Mouse (Mus musculus) small intestine, adult 2 months (tissue): ENCODE data around the gene Lrp11. TPM values are rescaled to one million over a fixed set of nuclear protein-coding genes. Genes with fewer than 3 reads are reported as not detected.
A peak's percentile ranks its signal among the peaks of the same experiment; 100 is the strongest.

Experiments
- H3K27ac ChIP-seq: fragments of 200-500 bp; 2 replicates; pipeline ENCODE4 v1.5.1; 2012; ENCODE audit warnings: low read depth, low read length, control low read depth, inconsistent platforms; ENCODE audit not compliant: insufficient read depth
- H3K27me3 ChIP-seq: fragments of 200-500 bp; 2 replicates; pipeline ENCODE4 v1.6.1; 2012; ENCODE audit warnings: mild to moderate bottlenecking, moderate library complexity, low read length, inconsistent platforms; ENCODE audit not compliant: control insufficient read depth, insufficient read depth
- H3K36me3 ChIP-seq: fragments of 200-500 bp; 2 replicates; pipeline ENCODE4 v1.6.1; 2012; ENCODE audit warnings: mild to moderate bottlenecking, low read length, control low read depth, inconsistent platforms; ENCODE audit not compliant: control insufficient read depth, insufficient read depth
- H3K4me1 ChIP-seq: fragments of 200-500 bp; 2 replicates; pipeline ENCODE4 v1.6.1; 2012; ENCODE audit warnings: low read length, inconsistent platforms, mixed read lengths; ENCODE audit not compliant: control insufficient read depth, insufficient read depth, insufficient read length
- H3K4me3 ChIP-seq: fragments of 200-500 bp; 2 replicates; pipeline ENCODE4 v1.5.1; 2012; ENCODE audit warnings: low read depth, mild to moderate bottlenecking, control low read depth, inconsistent platforms, low read length, moderate library complexity
- CTCF ChIP-seq: fragments of 200-500 bp; IDR thresholded peaks from 2 replicates; pipeline ENCODE4 v1.5.1; 2012; ENCODE audit warnings: low read depth, mild to moderate bottlenecking, control low read depth, inconsistent platforms, low read length, moderate library complexity, mixed read lengths; ENCODE audit not compliant: insufficient replicate concordance, insufficient read length; ENCODE audit errors: extremely low read depth
- POLR2A ChIP-seq: fragments of 200-500 bp; IDR thresholded peaks from 2 replicates; pipeline ENCODE4 v1.6.1; 2012; ENCODE audit warnings: low read depth, mild to moderate bottlenecking, control low read depth, inconsistent platforms, low read length, moderate library complexity
- WGBS: fragments of 180-500 bp; shearing (Covaris S2); methylation state at CpG from one replicate; pipeline ENCODE4 v1.1.7; 2018; 5-methylcytosine and 5-hydroxymethylcytosine counted together
- polyA plus RNA-seq: library from polyadenylated mRNA; depleted of rRNA; stranded (reverse); fragments of >200 nt; gene quantifications from 2 replicates; pipeline ENCODE4 v1.2.3, GENCODE M21; 2012; rRNA removed

The Lrp11 gene
- polyA plus RNA-seq, result 3.9 and 5.1 TPM in 2 replicates

DNA sequence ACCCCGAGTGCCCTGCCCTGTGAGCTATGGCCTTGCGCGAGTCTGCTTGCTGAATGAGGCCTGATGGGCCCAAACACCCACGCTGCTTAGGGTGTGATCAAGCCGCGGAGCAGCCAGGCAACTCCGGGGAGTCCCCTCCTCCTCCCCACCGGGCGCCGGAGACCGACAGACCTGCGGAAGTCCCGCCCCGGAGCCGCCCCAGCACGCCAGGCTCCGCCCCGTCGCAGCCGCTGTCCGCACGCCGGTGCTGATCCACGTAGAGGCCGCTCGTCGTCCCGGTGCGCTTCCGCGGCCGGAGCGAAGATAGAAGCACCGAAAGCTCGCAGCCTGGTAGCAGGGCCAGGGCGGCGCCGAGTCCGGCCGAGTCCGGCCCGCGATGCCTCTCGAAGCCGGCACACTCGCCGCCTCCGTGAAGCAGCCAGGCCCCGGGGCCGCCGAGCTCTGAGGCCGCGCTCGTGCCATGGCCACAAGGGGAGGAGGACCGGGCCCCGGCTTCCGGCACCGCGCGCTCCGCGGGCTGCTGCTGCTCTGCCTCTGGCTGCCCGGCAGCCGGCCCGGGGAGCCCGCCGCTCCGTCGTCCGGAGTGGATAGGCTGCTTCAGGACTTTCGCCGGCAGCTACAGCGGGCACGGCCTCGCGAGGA, at the start of gene Lrp11:
TSS of gene Lrp11 (plus strand) at position 209 of the 642 bp plus-strand sequence.
- under 1% methylated on average over 76 of the region's 76 CpGs for WGBS
- Histone ChIP-seq H3K36me3 (no peaks in the 10 kb centered on the region), H3K4me1 (peaks cover 5% of the 10 kb centered on the region), H3K27ac (0 out of 2 replicates have a peak within 1 kb of the TSS, but pooled peaks have one; percentile 6), H3K27me3 (peaks cover 11% of the 10 kb centered on the region; the same call in 1 of the 2 replicates), H3K4me3 (peak within 1 kb of the TSS; percentile 78)
- TF ChIP-seq CTCF (no peak), POLR2A (peak; percentile 26; the same call in 1 of the 2 replicates)

GRCm38 (mm10) chr10:7578002-7578401, 11.6 kb upstream of the Lrp11 start:
- H3K36me3 ChIP-seq, result no peaks in the 10 kb centered on the region
- no peaks in the 10 kb centered on the region for H3K4me1 ChIP-seq
- no peaks in the 10 kb centered on the region for H3K27me3 ChIP-seq
- no peak overlapping the region for H3K27ac ChIP-seq
- no peak overlapping the region for H3K4me3 ChIP-seq
- no peak for TF ChIP-seq CTCF
- no peak for TF ChIP-seq POLR2A

- Histone ChIP-seq H3K27ac (no peak overlapping the region), H3K36me3 (no peaks in the 10 kb centered on the region), H3K4me1 (no peaks in the 10 kb centered on the region), H3K4me3 (no peak overlapping the region), H3K27me3 (no peaks in the 10 kb centered on the region)
- WGBS, result 87% methylated on average over 2 of the region's 2 CpGs
- TF ChIP-seq CTCF (no peak), POLR2A (no peak)
Measured at GRCm38 (mm10) chr10:7581401-7581800, 8.2 kb upstream of the Lrp11 start.

- Histone ChIP-seq H3K27ac (no peak overlapping the region), H3K27me3 (no peaks in the 10 kb centered on the region), H3K4me1 (no peaks in the 10 kb centered on the region), H3K4me3 (no peak overlapping the region), H3K36me3 (no peaks in the 10 kb centered on the region)
- WGBS, result 16% methylated on average over 11 of the region's 11 CpGs
- TF ChIP-seq CTCF (no peak), POLR2A (no peak)
Measured at GRCm38 (mm10) chr10:7582157-7582890, 7.3 kb upstream of the Lrp11 start.

- Histone ChIP-seq H3K27ac (no peak overlapping the region), H3K36me3 (no peaks in the 10 kb centered on the region), H3K4me3 (no peak overlapping the region), H3K27me3 (no peaks in the 10 kb centered on the region), H3K4me1 (no peaks in the 10 kb centered on the region)
- WGBS, result 40% methylated on average over 7 of the region's 7 CpGs
- no peak for TF ChIP-seq CTCF
- no peak for TF ChIP-seq POLR2A
Measured at GRCm38 (mm10) chr10:7582891-7583557, 6.6 kb upstream of the Lrp11 start.

DNA sequence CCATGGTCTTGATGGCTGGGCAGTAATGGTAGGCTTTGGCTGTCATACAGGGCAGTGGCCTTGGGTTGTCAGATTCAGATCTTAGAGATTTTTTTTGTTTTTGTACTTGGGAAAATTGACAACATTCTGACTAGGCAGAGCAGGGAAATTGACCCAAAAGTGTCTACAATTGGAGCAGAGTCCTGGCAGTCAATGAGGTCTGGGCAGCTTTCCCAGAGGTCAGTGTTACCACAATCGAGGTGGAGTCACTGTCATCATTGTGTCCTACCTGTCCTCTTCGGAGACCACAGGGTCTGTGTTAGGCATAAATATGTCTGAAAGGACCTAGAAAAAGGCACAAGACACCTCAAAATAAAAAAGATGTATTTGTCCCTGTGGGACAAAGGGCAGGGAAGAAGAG, 2.8 kb upstream of the Lrp11 start:
- 59% methylated on average over 2 of the region's 2 CpGs for WGBS
- Histone ChIP-seq H3K27me3 (peaks cover 11% of the 10 kb centered on the region; the same call in 1 of the 2 replicates), H3K4me1 (peaks cover 5% of the 10 kb centered on the region), H3K27ac (no peak overlapping the region), H3K36me3 (no peaks in the 10 kb centered on the region), H3K4me3 (no peak overlapping the region)
- TF ChIP-seq POLR2A (no peak), CTCF (no peak)

DNA sequence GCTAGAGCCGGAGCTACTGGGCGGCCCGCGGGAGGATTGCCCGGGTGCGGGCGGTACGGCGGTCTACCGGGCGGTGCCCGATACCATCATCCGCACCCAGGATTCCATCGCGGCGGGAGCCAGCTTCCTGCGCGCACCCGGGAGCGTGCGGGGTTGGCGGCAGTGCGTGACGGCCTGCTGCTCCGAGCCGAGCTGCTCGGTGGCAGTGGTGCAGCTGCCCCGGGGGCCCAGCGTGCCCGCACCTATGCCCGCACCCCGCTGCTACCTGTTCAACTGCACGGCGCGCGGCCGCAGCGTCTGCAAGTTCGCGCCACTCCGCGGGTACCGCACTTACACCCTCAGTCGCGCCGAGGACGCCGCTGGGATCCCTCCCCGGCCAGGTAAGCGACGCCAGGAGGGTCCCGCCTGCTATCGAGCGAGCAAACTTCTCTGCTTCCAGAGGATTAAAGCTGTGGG, 662 bp downstream of the Lrp11 start:
- TF ChIP-seq POLR2A, result no peak
- WGBS, result under 1% methylated on average over 54 of the region's 54 CpGs
- Histone ChIP-seq H3K4me1 (peaks cover 5% of the 10 kb centered on the region), H3K27ac (no peak overlapping the region), H3K27me3 (peaks cover 11% of the 10 kb centered on the region; the same call in 1 of the 2 replicates), H3K4me3 (peak overlapping the region; percentile 78), H3K36me3 (no peaks in the 10 kb centered on the region)
